8 mouse cellular contexts compared by ENCODE assay signal in genomic region chr7:125888373-125888772, GRCm38 (mm10).
DNase-seq lines count a peak whose midpoint lies in the region; ATAC-seq and TF ChIP-seq lines count a peak whose summit lies in the region.

No protein-coding gene starts in this region.

- H3K4me3 ChIP-seq in lung, adult 2 months (replicated peaks; ENCODE audit: extremely low read depth, low read depth, low read length) = no peak overlapping the region
- no peak overlapping the region for H3K4me3 ChIP-seq in liver, embryonic 12.5 days

- H3K9ac ChIP-seq in liver, embryonic 12.5 days = no peak overlapping the region

- H3K27me3 ChIP-seq in liver, embryonic 12.5 days (replicated peaks) = 0 out of 2 replicates have a peak, but pooled peaks cover 4% of the 10 kb centered on the region

- H3K4me2 ChIP-seq in liver, embryonic 12.5 days = no peak overlapping the region

- ATAC-seq in liver, embryonic 12.5 days = no peak

- no peaks in the 10 kb centered on the region for H3K9me3 ChIP-seq in liver, embryonic 12.5 days (replicated peaks)

- 46% methylated on average over 12 of the region's 12 CpGs for WGBS in lung, adult 2 months
- 55% methylated on average over 12 of the region's 12 CpGs for WGBS in liver, embryonic 12.5 days (ENCODE audit: insufficient replicate concordance)

- H3K4me1 ChIP-seq in lung, adult 2 months (ENCODE audit: control insufficient read depth, insufficient read depth, low read length) = peaks cover 4% of the 10 kb centered on the region; the same call in 1 of the 2 replicates
- no peaks in the 10 kb centered on the region for H3K4me1 ChIP-seq in liver, embryonic 12.5 days

- no peak for TF ChIP-seq CTCF in lung, adult 2 months (IDR thresholded peaks at IDR 0.05; ENCODE audit: insufficient read depth, low read length)

- H3K36me3 ChIP-seq in liver, embryonic 12.5 days = no peaks in the 10 kb centered on the region

- no peak overlapping the region for H3K27ac ChIP-seq in liver, embryonic 12.5 days

- TF ChIP-seq POLR2A in lung, adult 2 months (IDR thresholded peaks at IDR 0.05; ENCODE audit: borderline replicate concordance, extremely low read depth, low read depth, low read length) = no peak

- peak; percentile 45 for DNase-seq in adrenal gland, postnatal 10 days
- DNase-seq in adrenal gland, adult 8-10 months = no peak
- peak; percentile 41 to 52 for DNase-seq in lung, adult 18-20 months
- DNase-seq in lung, adult 2 months = no peak
- DNase-seq in layer of hippocampus, adult 9-10 months (ENCODE audit: low spot score) = peak; percentile 51
- peak; percentile 57 for DNase-seq in lung, postnatal 25 days (ENCODE audit: low spot score)
- DNase-seq in retina, embryonic 14.5 days (ENCODE audit: low spot score) = no peak

Comparison
In these comparisons a context has a peak if more than half of its experiments do, and no peak if none do; other contexts are left out.
1. DNase-seq: peak in adrenal gland, postnatal 10 days (single experiment), lung, adult 18-20 months (2 of 2), layer of hippocampus, adult 9-10 months (single experiment) and lung, postnatal 25 days (single experiment); none in adrenal gland, adult 8-10 months (single experiment), lung, adult 2 months (single experiment) and retina, embryonic 14.5 days (single experiment).